Mouse (Mus musculus): Measurements from ENCODE around the gene Qrfpr.
A peak's percentile ranks its signal among the peaks of the same experiment; 100 is the strongest.

The Qrfpr gene

GRCm38 (mm10) chr3:36150934-36151686, 71.0 kb downstream of the Qrfpr start, which contains the start of gene D3Ertd254e:
Gene D3Ertd254e (plus strand): TSS chr3:36151017.
- peak; percentile 92 for DNase-seq (ENCODE audit: low spot score)

- DNase-seq (ENCODE audit: low spot score): no peak
These were observed 71.6 kb downstream of the Qrfpr start for GRCm38 (mm10) chr3:36150537-36150933.

GRCm38 (mm10) chr3:36138996-36139395, 83.1 kb downstream of the Qrfpr start:
- DNase-seq (ENCODE audit: low spot score): no peak

- DNase-seq (ENCODE audit: low spot score): no peak
These were observed 83.9 kb downstream of the Qrfpr start for GRCm38 (mm10) chr3:36138171-36138660.

GRCm38 (mm10) chr3:36137560-36137959, 84.6 kb downstream of the Qrfpr start:
- no peak for DNase-seq (ENCODE audit: low spot score)

- DNase-seq (ENCODE audit: low spot score): no peak
These were observed 86.0 kb downstream of the Qrfpr start for GRCm38 (mm10) chr3:36136152-36136551.

All from left cerebral cortex, adult 11 months (tissue).